Mouse (Mus musculus) spleen, adult 2 months (tissue): Measurements from ENCODE around the gene Alkbh1. TPM values are rescaled to one million over a fixed set of nuclear protein-coding genes. Genes with fewer than 3 reads are reported as not detected.

Experiments used
- DNase-seq, 2 experiments: peaks; one replicate each; pipeline versions ENCODE4 v3.0.0 to v3.0.0-alpha.2; 2012 to 2021; ENCODE audit warnings: low spot score in 2 of 2, low read depth in 1 of 2
- H3K27ac ChIP-seq: fragments of 200-500 bp; 2 replicates; pipeline ENCODE4 v1.5.1; 2012; ENCODE audit warnings: low read length, inconsistent platforms; ENCODE audit not compliant: insufficient read depth
- H3K27me3 ChIP-seq: fragments of 200-500 bp; 2 replicates; pipeline ENCODE4 v1.6.1; 2012; ENCODE audit warnings: mild to moderate bottlenecking, moderate library complexity, low read length, inconsistent platforms; ENCODE audit not compliant: control insufficient read depth, insufficient read depth
- H3K36me3 ChIP-seq: fragments of 200-500 bp; 2 replicates; pipeline ENCODE4 v1.6.1; 2012; ENCODE audit warnings: mild to moderate bottlenecking, low read length, inconsistent platforms; ENCODE audit not compliant: control insufficient read depth, insufficient read depth
- H3K4me1 ChIP-seq: fragments of 200-500 bp; 2 replicates; pipeline ENCODE4 v1.6.1; 2011; ENCODE audit warnings: inconsistent platforms; ENCODE audit not compliant: control insufficient read depth, insufficient read depth, insufficient read length
- H3K4me3 ChIP-seq: fragments of 200-500 bp; 2 replicates; pipeline ENCODE4 v1.5.1; 2011; ENCODE audit warnings: mild to moderate bottlenecking, inconsistent platforms; ENCODE audit not compliant: insufficient read depth, insufficient read length; ENCODE audit errors: extremely low read depth
- CTCF ChIP-seq: fragments of 200-500 bp; IDR thresholded peaks from 2 replicates; pipeline ENCODE4 v1.5.1; 2011; ENCODE audit warnings: mild to moderate bottlenecking, inconsistent platforms; ENCODE audit not compliant: insufficient read depth, insufficient read length, insufficient replicate concordance; ENCODE audit errors: extremely low read depth
- POLR2A ChIP-seq: fragments of 200-500 bp; IDR thresholded peaks from 2 replicates; pipeline ENCODE4 v1.6.1; 2011; ENCODE audit warnings: low read depth, low read length, inconsistent platforms
- WGBS: fragments of 180-500 bp; shearing (Covaris S2); methylation state at CpG from one replicate; pipeline ENCODE4 v1.1.7; 2018; 5-methylcytosine and 5-hydroxymethylcytosine counted together
- polyA plus RNA-seq: library from polyadenylated mRNA; depleted of rRNA; stranded (reverse); fragments of >200 nt; gene quantifications from 2 replicates; pipeline ENCODE4 v1.2.3, GENCODE M21; 2012

Alkbh1 gene
- polyA plus RNA-seq, 1 experiment = 17.5 TPM

DNA sequence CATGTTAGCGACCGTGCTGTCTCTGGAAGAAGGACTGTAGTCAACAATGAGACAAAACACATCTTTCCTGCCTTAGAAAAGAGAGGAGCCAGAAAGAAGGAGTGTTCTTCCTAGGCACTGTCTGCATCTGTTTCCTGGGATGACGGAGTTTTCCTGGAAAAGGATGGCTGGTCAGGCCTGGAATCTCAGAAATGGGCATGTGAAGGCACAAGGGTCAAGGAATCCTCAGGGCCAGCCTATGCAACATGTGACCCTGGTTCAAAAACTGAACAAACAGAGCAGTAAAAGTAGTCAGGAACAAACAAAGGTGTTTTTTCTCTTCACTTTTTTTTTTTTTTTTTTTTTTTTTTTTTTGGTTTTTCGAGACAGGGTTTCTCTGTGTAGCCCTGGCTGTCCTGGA, 46.7 kb downstream of the Alkbh1 start:
- Histone ChIP-seq H3K4me3 (no peak overlapping the region), H3K36me3 (no peaks in the 10 kb centered on the region), H3K4me1 (no peaks in the 10 kb centered on the region), H3K27ac (no peak overlapping the region), H3K27me3 (no peaks in the 10 kb centered on the region)
- TF ChIP-seq CTCF (no peak), POLR2A (no peak)
- no peak for DNase-seq
- whole genome bisulfite sequencing = 85% methylated on average over 4 of the region's 4 CpGs

DNA sequence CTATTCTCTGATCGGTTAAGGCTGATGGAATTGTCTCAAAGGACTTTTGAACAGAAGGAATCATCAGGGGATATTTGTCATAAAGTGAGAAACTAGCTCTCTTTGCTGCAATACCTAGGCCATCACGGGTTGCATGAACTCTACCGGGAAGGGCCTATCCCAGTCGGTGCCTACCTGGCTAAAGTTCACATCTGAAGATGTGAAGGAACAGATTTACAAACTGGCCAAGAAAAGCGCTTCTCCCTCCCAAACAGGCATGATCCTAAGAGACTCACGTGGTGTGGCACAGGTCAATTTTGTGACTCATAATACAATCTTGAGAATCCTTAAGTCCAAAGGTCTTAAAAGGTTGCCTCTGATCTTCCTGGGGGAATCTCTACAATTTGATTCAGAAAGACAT, 49.5 kb downstream of the Alkbh1 start:
- Histone ChIP-seq H3K27me3 (no peaks in the 10 kb centered on the region), H3K36me3 (no peaks in the 10 kb centered on the region), H3K27ac (no peak overlapping the region), H3K4me3 (no peak overlapping the region), H3K4me1 (no peaks in the 10 kb centered on the region)
- WGBS = 92% methylated on average over 6 of the region's 6 CpGs
- no peak for DNase-seq
- no peak for TF ChIP-seq CTCF
- TF ChIP-seq POLR2A = no peak

DNA sequence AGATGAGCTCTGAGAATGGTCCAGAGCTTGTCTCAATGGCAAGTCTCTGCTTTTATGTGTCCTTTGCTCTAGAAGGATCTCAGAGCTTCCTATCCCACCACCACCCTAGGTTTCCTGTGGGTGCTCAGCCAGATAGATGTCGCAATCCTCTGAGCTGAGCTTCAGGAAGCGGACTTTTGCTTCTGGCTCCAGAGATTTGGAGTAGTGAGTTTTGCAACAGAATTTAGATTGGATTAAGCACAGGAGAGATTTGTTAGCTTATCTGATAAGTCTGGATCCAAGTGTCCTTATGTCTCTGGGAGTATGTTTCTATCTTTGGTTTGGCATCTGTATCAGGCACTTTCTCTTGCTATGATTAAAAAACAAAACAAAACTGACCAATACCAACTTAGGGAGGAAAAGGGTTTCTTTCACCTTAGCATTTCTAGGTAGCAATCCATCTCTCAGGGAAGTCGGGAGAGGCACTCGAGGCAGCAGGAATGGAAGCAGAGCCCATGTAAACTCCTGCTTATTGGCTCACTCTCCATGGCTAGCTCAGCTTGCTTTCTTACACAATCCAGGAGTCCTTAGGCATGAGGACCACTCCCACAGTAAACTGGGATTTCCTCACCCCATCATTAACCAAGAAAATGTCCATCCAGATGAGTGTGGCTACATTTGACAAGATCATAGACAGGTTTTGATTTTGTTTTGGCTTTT, 50.2 kb downstream of the Alkbh1 start:
- no peak for TF ChIP-seq CTCF
- TF ChIP-seq POLR2A = no peak
- H3K27me3 ChIP-seq = no peaks in the 10 kb centered on the region
- 70% methylated on average over 4 of the region's 4 CpGs for WGBS
- no peak overlapping the region for H3K4me3 ChIP-seq
- H3K36me3 ChIP-seq = no peaks in the 10 kb centered on the region
- H3K27ac ChIP-seq = no peak overlapping the region
- no peak for DNase-seq
- no peaks in the 10 kb centered on the region for H3K4me1 ChIP-seq

DNA sequence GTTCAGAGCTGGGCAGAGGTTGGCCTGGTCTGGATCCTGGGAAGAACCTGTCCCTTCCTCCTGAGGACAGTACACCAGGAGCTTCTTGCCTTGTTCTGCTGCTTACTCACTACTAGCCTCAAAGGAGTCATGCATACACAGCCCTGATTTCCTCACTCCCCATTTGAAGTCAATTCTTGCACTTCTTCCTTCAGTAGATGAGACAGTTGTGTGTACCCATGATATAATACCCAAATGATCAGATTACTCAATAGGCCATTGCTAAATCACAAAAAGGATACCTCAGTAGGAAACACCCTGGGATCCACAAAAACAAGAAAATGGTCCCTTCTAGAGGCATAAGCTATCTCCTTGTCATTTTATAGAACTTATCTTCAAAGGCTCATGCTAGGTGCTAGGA, 52.5 kb downstream of the Alkbh1 start:
- TF ChIP-seq CTCF = no peak
- no peak for TF ChIP-seq POLR2A
- no peak overlapping the region for H3K27ac ChIP-seq
- H3K27me3 ChIP-seq = no peaks in the 10 kb centered on the region
- peaks cover 3% of the 10 kb centered on the region; the same call in 1 of the 2 replicates for H3K4me1 ChIP-seq
- no peak for DNase-seq
- no peak overlapping the region for H3K4me3 ChIP-seq
- H3K36me3 ChIP-seq = no peaks in the 10 kb centered on the region

DNA sequence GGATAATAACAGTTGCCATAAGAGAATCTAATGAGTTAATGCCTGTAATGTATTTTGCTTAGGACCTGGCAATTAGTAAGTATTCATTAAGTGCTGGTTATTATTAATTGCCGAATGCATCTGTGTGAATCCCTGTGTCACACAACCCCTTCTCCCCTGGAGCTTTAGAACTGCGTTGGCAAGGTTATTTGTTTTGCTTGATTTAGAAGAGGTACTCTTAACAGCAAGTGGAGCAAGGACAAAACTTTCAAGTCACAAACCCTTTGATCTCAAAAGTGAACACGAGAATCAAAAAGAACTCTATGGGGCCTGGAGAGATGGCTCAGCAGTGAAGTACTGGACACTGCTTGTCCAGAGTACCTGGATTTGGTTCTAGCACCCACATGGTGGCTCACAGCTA, 54.6 kb downstream of the Alkbh1 start:
- Histone ChIP-seq H3K4me1 (peaks cover 3% of the 10 kb centered on the region; the same call in 1 of the 2 replicates), H3K27ac (no peak overlapping the region), H3K4me3 (no peak overlapping the region), H3K36me3 (no peaks in the 10 kb centered on the region), H3K27me3 (no peaks in the 10 kb centered on the region)
- 89% methylated on average over 3 of the region's 3 CpGs for WGBS
- no peak for DNase-seq
- TF ChIP-seq POLR2A (no peak), CTCF (no peak)

DNA sequence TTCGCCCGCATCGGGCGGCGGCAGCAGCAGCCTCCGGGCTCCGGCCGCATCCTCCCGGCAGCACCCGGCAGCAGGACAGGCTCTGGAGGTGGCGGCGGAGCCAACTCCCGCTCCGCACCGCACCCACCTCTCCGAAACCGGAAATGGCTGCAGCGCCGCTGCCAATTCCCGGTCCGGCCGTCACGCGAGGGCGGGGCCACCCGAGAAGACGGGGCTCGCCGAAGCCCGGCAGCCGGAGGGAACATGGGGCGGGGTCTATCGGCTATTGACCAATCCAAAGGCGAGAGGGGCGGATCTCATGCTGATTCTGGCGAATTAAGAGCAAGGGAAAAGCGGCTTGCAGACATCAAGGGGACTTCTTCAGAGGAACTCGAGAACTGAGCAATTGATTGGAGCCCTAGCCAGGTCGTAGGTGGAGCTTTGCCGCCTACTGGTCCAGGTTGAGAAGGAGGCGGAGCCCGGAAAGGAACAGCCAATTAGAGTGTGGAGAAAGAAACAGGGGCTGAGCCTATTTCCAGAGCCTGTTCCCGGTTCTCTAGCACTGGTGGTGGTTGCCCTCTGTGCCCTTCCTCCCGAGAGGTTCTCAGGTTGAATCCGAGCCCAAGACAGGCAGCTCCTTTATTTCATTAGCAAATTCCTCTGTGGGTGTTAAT, 55.6 kb downstream of the Alkbh1 start, which contains the start of gene Sptlc2:
Sptlc2 (minus strand) TSS at position 234 of the 653 bp plus-strand sequence.
- Histone ChIP-seq H3K4me3 (peak within 1 kb of the TSS; percentile 76), H3K27ac (peak within 1 kb of the TSS; percentile 77), H3K27me3 (no peaks in the 10 kb centered on the region), H3K36me3 (no peaks in the 10 kb centered on the region), H3K4me1 (peaks cover 3% of the 10 kb centered on the region; the same call in 1 of the 2 replicates)
- under 1% methylated on average over 45 of the region's 45 CpGs for WGBS
- TF ChIP-seq POLR2A = peak; percentile 63
- TF ChIP-seq CTCF = no peak
- DNase-seq = peak; percentile 98 to 99
